Mouse (Mus musculus) adrenal gland, adult (tissue): ENCODE results near the gene Rcc1.
"Not testable (repeated sequence)": the region's sequence is repeated elsewhere in the genome, so short reads cannot be mapped to it uniquely, and the experiment has no call there.

ENCODE experiments used
- DNase-seq, 2 experiments: peaks; one replicate each; pipeline ENCODE4 v3.0.0; 2022 to 2023; ENCODE audit warnings: low spot score in 1 of 2; ENCODE audit not compliant: inconsistent age in 2 of 2

Rcc1 gene

DNA sequence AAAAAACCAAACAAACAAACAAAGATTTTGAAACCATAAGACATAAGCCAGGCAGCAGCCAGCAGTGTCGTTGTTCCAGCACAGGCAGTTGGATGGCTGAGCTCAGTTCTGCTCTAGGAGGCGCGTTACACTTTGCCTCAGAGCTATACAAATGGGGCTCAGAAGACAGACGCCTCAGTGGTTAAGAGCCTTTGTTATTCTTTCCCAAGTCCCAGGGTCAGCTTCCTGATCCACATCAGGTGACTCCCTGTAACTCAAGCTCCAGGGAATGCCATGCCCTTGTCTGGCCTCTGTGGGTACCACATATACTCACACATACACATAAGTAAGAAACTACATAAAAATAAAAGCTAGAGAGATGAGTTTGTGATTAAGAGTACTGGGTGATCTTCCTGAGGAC lies 62.3 kb downstream of the Rcc1 start:
- no peak for DNase-seq

DNA sequence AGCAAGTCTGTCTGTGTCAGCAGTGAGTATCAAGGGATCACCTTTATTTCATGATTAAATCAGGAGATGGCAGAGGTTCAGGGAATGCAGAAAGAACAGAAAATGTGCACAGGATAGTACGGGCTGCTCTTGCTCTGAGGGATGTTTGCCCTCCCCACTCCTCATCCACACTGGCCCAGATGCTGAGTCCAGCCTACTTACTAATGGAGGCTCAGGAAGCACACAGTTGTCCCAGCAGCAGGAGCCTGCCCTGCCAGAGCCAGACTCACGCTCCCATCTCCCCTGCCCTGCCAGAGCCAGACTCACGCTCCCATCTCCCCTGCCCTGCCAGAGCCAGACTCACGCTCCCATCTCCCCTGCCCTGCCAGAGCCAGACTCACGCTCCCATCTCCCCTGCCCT lies 64.6 kb downstream of the Rcc1 start:
- DNase-seq: not testable (repeated sequence)
